Comparison of ENCODE assay signal across 20 mouse cellular contexts in the genomic region with DNA sequence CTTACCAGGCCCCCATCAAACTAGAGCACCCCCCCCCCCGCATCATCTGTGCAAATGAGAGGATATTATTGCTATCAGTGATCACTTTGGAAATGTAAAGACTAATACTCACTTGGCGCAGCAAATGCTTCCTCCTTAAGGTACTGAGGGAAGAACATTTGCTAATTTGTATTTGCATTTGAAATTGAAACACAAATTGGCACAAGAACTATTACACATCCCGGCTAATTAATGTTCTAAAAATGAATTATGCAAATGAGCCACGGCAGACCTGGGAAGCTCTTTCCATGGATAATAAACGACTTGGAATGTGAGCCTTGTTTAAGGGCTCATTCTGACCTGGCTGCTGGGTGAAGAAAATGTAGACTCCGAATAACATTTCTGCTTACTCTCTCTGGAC.
A peak's percentile ranks its signal among the peaks of the same experiment; 100 is the strongest.
DNase-seq lines count a peak whose midpoint lies in the region; ATAC-seq and TF ChIP-seq lines count a peak whose summit lies in the region.
"Had no signal": no experiment of that assay in that cellular context is flagged by ENCODE, and none has a peak within 500 bp of the region (broad histone marks: within the 10 kb centered on the region; RNA-seq: fewer than 3 reads in every experiment).

No protein-coding gene starts in this region.

- 63% methylated on average over 6 of the region's 6 CpGs for WGBS in hindbrain, embryonic 13.5 days
- WGBS in hindbrain, embryonic 12.5 days, result 73% methylated on average over 6 of the region's 6 CpGs
- 36% methylated on average over 6 of the region's 6 CpGs for WGBS in forebrain, postnatal 0 days
- 71% methylated on average over 6 of the region's 6 CpGs for WGBS in liver, postnatal 0 days (ENCODE audit: insufficient replicate concordance)

- DNase-seq in brain, adult 2 months (ENCODE audit: low read depth, low spot score), result peak; percentile 11
- DNase-seq in brain, embryonic 18.5 days (ENCODE audit: low read depth, low spot score), result peak; percentile 24
- DNase-seq in forebrain, postnatal 0 days, result peak; percentile 41
- DNase-seq in cerebellum, adult 11-12 months, result no peak
- DNase-seq in liver, postnatal 0 days, result no peak
- DNase-seq: cerebellum, adult 18-20 months; cerebellum, adult 9-11 months; cerebellum, postnatal 36 days; gastrocnemius, postnatal 25 days; kidney, adult 9 months had no signal

- TF ChIP-seq EP300 in liver, postnatal 0 days (IDR thresholded peaks at IDR 0.05; ENCODE audit: low read depth), result no peak

- no peak overlapping the region for H3K4me3 ChIP-seq in hindbrain, embryonic 13.5 days
- no peak overlapping the region for H3K4me3 ChIP-seq in hindbrain, embryonic 12.5 days
- no peak overlapping the region for H3K4me3 ChIP-seq in forebrain, postnatal 0 days (ENCODE audit: low read depth, low read length)
- no peak overlapping the region for H3K4me3 ChIP-seq in liver, postnatal 0 days (ENCODE audit: low read depth, low read length)
- H3K4me3 ChIP-seq: embryonic facial prominence, embryonic 13.5 days; heart, embryonic 12.5 days had no signal

- H3K9ac ChIP-seq in hindbrain, embryonic 13.5 days, result no peak overlapping the region
- no peak overlapping the region for H3K9ac ChIP-seq in hindbrain, embryonic 12.5 days
- no peak overlapping the region for H3K9ac ChIP-seq in forebrain, postnatal 0 days
- no peak overlapping the region for H3K9ac ChIP-seq in liver, postnatal 0 days (replicated peaks)
- H3K9ac ChIP-seq: embryonic facial prominence, embryonic 13.5 days; heart, embryonic 12.5 days had no signal

- H3K36me3 ChIP-seq in hindbrain, embryonic 13.5 days, result no peaks in the 10 kb centered on the region
- H3K36me3 ChIP-seq in hindbrain, embryonic 12.5 days, result no peaks in the 10 kb centered on the region
- no peaks in the 10 kb centered on the region for H3K36me3 ChIP-seq in forebrain, postnatal 0 days (ENCODE audit: insufficient read depth)
- H3K36me3 ChIP-seq in liver, postnatal 0 days (replicated peaks; ENCODE audit: insufficient read depth, low read length), result no peaks in the 10 kb centered on the region
- H3K36me3 ChIP-seq: embryonic facial prominence, embryonic 13.5 days; heart, embryonic 12.5 days had no signal

- H3K4me2 ChIP-seq in hindbrain, embryonic 13.5 days, result no peak overlapping the region
- no peak overlapping the region for H3K4me2 ChIP-seq in hindbrain, embryonic 12.5 days (replicated peaks)
- no peak overlapping the region for H3K4me2 ChIP-seq in forebrain, postnatal 0 days (ENCODE audit: low read depth)
- H3K4me2 ChIP-seq in liver, postnatal 0 days (ENCODE audit: low read depth, low read length), result no peak overlapping the region
- H3K4me2 ChIP-seq: embryonic facial prominence, embryonic 13.5 days; heart, embryonic 12.5 days had no signal

- H3K4me1 ChIP-seq in hindbrain, embryonic 13.5 days (replicated peaks), result peaks cover 11% of the 10 kb centered on the region
- H3K4me1 ChIP-seq in hindbrain, embryonic 12.5 days, result no peaks in the 10 kb centered on the region
- H3K4me1 ChIP-seq in forebrain, postnatal 0 days (ENCODE audit: insufficient read depth), result no peaks in the 10 kb centered on the region
- no peaks in the 10 kb centered on the region for H3K4me1 ChIP-seq in liver, postnatal 0 days (ENCODE audit: insufficient read depth)
- H3K4me1 ChIP-seq: embryonic facial prominence, embryonic 13.5 days had no signal

- TF ChIP-seq CTCF in forebrain, postnatal 0 days (IDR thresholded peaks at IDR 0.05; ENCODE audit: low read depth), result no peak
- no peak for TF ChIP-seq CTCF in liver, postnatal 0 days (IDR thresholded peaks at IDR 0.05; ENCODE audit: low read depth)

- H3K9me3 ChIP-seq in hindbrain, embryonic 13.5 days, result no peaks in the 10 kb centered on the region
- 0 out of 2 replicates have a peak, but pooled peaks cover 4% of the 10 kb centered on the region for H3K9me3 ChIP-seq in hindbrain, embryonic 12.5 days (replicated peaks)
- H3K9me3 ChIP-seq in forebrain, postnatal 0 days (ENCODE audit: low read length), result no peaks in the 10 kb centered on the region
- H3K9me3 ChIP-seq in liver, postnatal 0 days (ENCODE audit: low read length), result no peaks in the 10 kb centered on the region; the same call in 1 of the 2 replicates
- H3K9me3 ChIP-seq: embryonic facial prominence, embryonic 13.5 days had no signal

- ATAC-seq in hindbrain, embryonic 13.5 days (ENCODE audit: low FRiP score), result peak; percentile 50; the same call in 1 of the 2 replicates
- ATAC-seq in hindbrain, embryonic 12.5 days (ENCODE audit: low FRiP score), result no peak
- ATAC-seq in forebrain, postnatal 0 days, result peak; percentile 32; the same call in 1 of the 2 replicates
- ATAC-seq in cerebellum, adult (ENCODE audit: insufficient number of reproducible peaks, low FRiP score, low TSS enrichment), result no peak
- ATAC-seq in liver, postnatal 0 days, result no peak
- ATAC-seq: activated CD4-positive, CD25-positive, alpha-beta regulatory T cell, adult 4 months; inflammation-experienced regulatory T-cells, adult 6 months; intestine, postnatal 0 days; Patski had no signal

- no peaks in the 10 kb centered on the region for H3K27me3 ChIP-seq in hindbrain, embryonic 13.5 days
- no peaks in the 10 kb centered on the region for H3K27me3 ChIP-seq in hindbrain, embryonic 12.5 days
- no peaks in the 10 kb centered on the region for H3K27me3 ChIP-seq in forebrain, postnatal 0 days (ENCODE audit: insufficient read depth, low read length)
- no peaks in the 10 kb centered on the region for H3K27me3 ChIP-seq in liver, postnatal 0 days (ENCODE audit: insufficient read depth, low read length)
- H3K27me3 ChIP-seq: CH12.LX; embryonic facial prominence, embryonic 13.5 days; heart, embryonic 12.5 days; Patski had no signal

- H3K27ac ChIP-seq in hindbrain, embryonic 13.5 days, result 0 out of 2 replicates have a peak overlapping the region, but pooled peaks have one; percentile 5
- H3K27ac ChIP-seq in hindbrain, embryonic 12.5 days, result no peak overlapping the region
- H3K27ac ChIP-seq in forebrain, postnatal 0 days (ENCODE audit: low read depth, low read length), result no peak overlapping the region
- no peak overlapping the region for H3K27ac ChIP-seq in liver, postnatal 0 days (ENCODE audit: low read depth)
- H3K27ac ChIP-seq: embryonic facial prominence, embryonic 13.5 days had no signal

Comparison
In these comparisons a context has a peak if more than half of its experiments do, and no peak if none do; other contexts are left out.
1. ATAC-seq: peak in hindbrain, embryonic 13.5 days (single experiment) and forebrain, postnatal 0 days (single experiment); none in hindbrain, embryonic 12.5 days (single experiment), cerebellum, adult (single experiment) and liver, postnatal 0 days (single experiment).
2. DNase-seq: peak in brain, adult 2 months (single experiment), brain, embryonic 18.5 days (single experiment) and forebrain, postnatal 0 days (single experiment); none in cerebellum, adult 11-12 months (single experiment) and liver, postnatal 0 days (single experiment).